Mouse (Mus musculus) stomach, postnatal 0 days (tissue): ENCODE data around the gene Lpar2. TPM values are rescaled to one million over a fixed set of nuclear protein-coding genes. Genes with fewer than 3 reads are reported as not detected.

ENCODE experiments used
- ATAC-seq: fragments of 200-750 bp; cut with Nextera tagmentation; 2 replicates; pipeline ENCODE4 v1.8.0; 2017; ENCODE audit not compliant: low FRiP score, low TSS enrichment
- DNase-seq: peaks from one replicate; pipeline ENCODE4 v3.0.0-alpha.2; 2016; ENCODE audit warnings: low spot score
- H3K27ac ChIP-seq: fragments of 300-500 bp; sonication (generic); replicated peaks from 2 replicates; pipeline ENCODE4 v1.5.1; 2014; ENCODE audit warnings: mild to moderate bottlenecking, control low read depth
- H3K27me3 ChIP-seq: fragments of 300-500 bp; sonication (generic); 2 replicates; pipeline ENCODE4 v1.6.1; 2014; ENCODE audit warnings: low read length; ENCODE audit not compliant: control insufficient read depth, insufficient read depth
- H3K36me3 ChIP-seq: fragments of 300-500 bp; sonication (generic); 2 replicates; pipeline ENCODE4 v1.6.1; 2014; ENCODE audit warnings: low read length, mixed read lengths; ENCODE audit not compliant: control insufficient read depth, insufficient read depth
- H3K4me1 ChIP-seq: fragments of 300-500 bp; sonication (generic); replicated peaks from 2 replicates; pipeline ENCODE4 v1.6.1; 2014; ENCODE audit warnings: antibody characterized with exemption; ENCODE audit not compliant: control insufficient read depth, insufficient read depth
- H3K4me2 ChIP-seq: fragments of 300-500 bp; sonication (generic); replicated peaks from 2 replicates; pipeline ENCODE4 v1.6.1; 2014; ENCODE audit warnings: low read depth, mild to moderate bottlenecking, control low read depth, moderate library complexity
- H3K4me3 ChIP-seq: fragments of 300-500 bp; sonication (generic); 2 replicates; pipeline ENCODE4 v1.5.1; 2014; ENCODE audit warnings: low read depth, low read length, control low read depth
- H3K9ac ChIP-seq: fragments of 300-500 bp; sonication (generic); 2 replicates; pipeline ENCODE4 v1.6.1; 2014; ENCODE audit warnings: mild to moderate bottlenecking, low read length, control low read depth, mixed read lengths
- H3K9me3 ChIP-seq: fragments of 300-500 bp; sonication (generic); 2 replicates; pipeline ENCODE4 v1.6.1; 2016; ENCODE audit warnings: low read length; ENCODE audit not compliant: control insufficient read depth
- CTCF ChIP-seq: IDR thresholded peaks from 2 replicates; pipeline ENCODE4 v1.5.1; 2016; ENCODE audit warnings: antibody characterized with exemption, low read depth, mild to moderate bottlenecking, moderate library complexity
- EP300 ChIP-seq: optimal IDR thresholded peaks from 2 replicates; pipeline ENCODE3; 2016; ENCODE audit warnings: antibody characterized with exemption
- WGBS: fragments of 180-500 bp; shearing (Covaris S2); extraction: QIAGEN DNeasy Blood & Tissue Kit; methylation state at CpG from one replicate; pipeline ENCODE4 v1.1.7; 2014; 5-methylcytosine and 5-hydroxymethylcytosine counted together
- polyA plus RNA-seq: library from polyadenylated mRNA; unstranded; fragments of >200 nt; fragmentation: Nextera tagmentation; extraction: Ambion mirVana; gene quantifications from 2 replicates; pipeline ENCODE4 v1.2.1, GENCODE M21; 2015

Gene Lpar2
- polyA plus RNA-seq, 1 experiment from 2014 or later = 0.24 TPM

DNA sequence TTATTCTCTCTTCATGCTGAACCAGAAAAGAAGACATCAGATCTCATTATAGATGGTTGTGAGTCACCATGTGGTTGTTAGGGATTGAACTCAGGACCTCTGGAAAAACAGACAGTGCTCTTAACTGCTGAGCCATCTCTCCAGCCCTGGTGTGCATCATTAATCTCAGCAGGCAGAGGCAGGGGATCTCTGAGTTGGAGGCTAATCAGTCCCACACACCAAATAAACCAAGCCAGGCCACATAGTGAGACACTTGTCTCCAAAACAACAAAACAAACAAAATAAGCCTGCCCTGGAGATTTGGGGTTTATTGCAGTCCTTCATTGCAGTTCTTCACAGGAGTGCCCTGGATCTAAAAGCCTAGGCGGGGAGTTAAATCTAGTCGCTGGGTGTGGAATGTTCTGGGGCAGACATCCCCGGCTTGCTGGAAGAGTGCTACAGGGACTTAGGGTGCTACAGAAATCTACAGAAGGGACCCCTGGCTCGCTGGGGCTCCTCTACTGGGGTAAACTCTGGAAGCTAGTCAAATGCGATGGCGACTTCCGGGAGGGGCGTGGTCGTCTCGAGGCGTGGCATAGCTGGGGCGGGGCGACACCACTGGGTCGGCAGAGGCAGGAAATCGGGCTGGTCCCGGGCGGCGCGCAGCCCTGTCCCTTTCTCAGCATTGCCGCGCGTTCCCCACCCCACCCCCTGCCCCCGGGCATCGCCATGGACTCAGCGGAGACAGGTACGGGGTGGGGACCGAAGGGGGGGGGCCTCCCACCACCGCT is 13.9 kb upstream of the Lpar2 start, which contains the start of gene Gmip:
Gmip (plus strand) TSS at position 586 of the 770 bp plus-strand sequence.
- Histone ChIP-seq H3K4me3 (peak within 1 kb of the TSS; percentile 62), H3K27ac (peak within 1 kb of the TSS; percentile 35; the same call in 1 of the 2 replicates), H3K36me3 (peaks cover 31% of the 10 kb centered on the region), H3K4me1 (no peaks in the 10 kb centered on the region), H3K9ac (peak within 1 kb of the TSS; percentile 75), H3K4me2 (peak within 1 kb of the TSS; percentile 96), H3K27me3 (no peaks in the 10 kb centered on the region), H3K9me3 (no peaks in the 10 kb centered on the region)
- TF ChIP-seq EP300 = no peak
- TF ChIP-seq CTCF = no peak
- DNase-seq (peak; percentile 91), ATAC-seq (peak; percentile 81)
- WGBS = 7% methylated on average over 27 of the region's 28 CpGs

DNA sequence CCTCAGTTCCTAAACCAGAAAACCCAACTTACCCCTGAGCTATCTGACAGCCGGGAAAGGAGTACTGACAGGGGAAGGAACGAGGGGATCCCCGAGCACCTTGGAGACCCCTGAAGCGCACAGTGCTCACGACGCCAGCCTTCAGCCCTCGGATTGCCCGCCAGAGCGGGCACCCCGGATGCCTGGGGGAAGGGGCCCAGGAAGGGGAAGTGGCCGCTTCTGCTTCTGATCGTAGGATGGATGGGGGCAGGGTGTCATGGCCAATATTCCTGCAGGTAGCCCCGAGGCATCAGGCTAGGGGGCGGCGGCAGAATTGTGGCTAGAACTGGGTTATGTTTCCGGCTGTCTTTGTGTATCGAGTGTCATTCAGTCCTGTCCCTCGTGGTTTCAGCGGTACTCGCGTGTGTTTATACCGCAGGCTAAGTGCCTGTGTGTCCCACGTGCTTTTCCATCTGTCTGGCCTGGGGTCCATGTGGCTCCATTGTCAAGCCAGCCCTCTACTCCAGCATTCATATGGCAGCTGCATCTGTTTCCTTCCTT is 13.3 kb upstream of the Lpar2 start:
- Histone ChIP-seq H3K27me3 (no peaks in the 10 kb centered on the region), H3K9ac (peak overlapping the region; percentile 75), H3K27ac (peak overlapping the region; percentile 8; the same call in 1 of the 2 replicates), H3K4me3 (peak overlapping the region; percentile 62), H3K4me2 (peak overlapping the region; percentile 96), H3K4me1 (no peaks in the 10 kb centered on the region), H3K9me3 (no peaks in the 10 kb centered on the region), H3K36me3 (peaks cover 28% of the 10 kb centered on the region)
- 1% methylated on average over 23 of the region's 23 CpGs for WGBS
- DNase-seq = peak; percentile 43
- TF ChIP-seq CTCF = no peak
- TF ChIP-seq EP300 = no peak
- ATAC-seq = peak; percentile 30

DNA sequence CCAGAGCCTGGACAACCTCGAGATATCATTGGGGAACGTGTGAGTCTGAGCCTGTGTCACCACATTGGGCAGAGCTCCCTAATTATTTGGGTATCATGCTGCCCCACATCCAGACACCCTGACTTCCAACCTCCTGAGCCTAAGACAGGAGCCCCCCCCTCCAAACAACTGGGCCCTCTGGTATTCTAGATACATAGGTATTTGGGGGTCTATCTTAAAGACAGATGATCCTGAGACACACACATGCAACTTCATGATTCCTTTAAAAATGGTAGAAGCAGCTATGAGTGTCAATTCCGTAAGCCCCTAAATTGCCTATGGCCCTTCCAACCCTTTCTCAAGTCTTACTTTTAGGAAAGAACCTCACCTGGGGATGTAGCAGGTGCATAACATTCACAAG is 12.4 kb upstream of the Lpar2 start:
- H3K4me3 ChIP-seq = no peak overlapping the region
- no peak overlapping the region for H3K9ac ChIP-seq
- no peak overlapping the region for H3K4me2 ChIP-seq
- WGBS = 59% methylated on average over 3 of the region's 3 CpGs
- H3K4me1 ChIP-seq = no peaks in the 10 kb centered on the region
- H3K36me3 ChIP-seq = peaks cover 26% of the 10 kb centered on the region
- no peaks in the 10 kb centered on the region for H3K27me3 ChIP-seq
- no peak overlapping the region for H3K27ac ChIP-seq
- ATAC-seq = no peak
- no peaks in the 10 kb centered on the region for H3K9me3 ChIP-seq
- no peak for TF ChIP-seq CTCF
- TF ChIP-seq EP300 = no peak
- no peak for DNase-seq

DNA sequence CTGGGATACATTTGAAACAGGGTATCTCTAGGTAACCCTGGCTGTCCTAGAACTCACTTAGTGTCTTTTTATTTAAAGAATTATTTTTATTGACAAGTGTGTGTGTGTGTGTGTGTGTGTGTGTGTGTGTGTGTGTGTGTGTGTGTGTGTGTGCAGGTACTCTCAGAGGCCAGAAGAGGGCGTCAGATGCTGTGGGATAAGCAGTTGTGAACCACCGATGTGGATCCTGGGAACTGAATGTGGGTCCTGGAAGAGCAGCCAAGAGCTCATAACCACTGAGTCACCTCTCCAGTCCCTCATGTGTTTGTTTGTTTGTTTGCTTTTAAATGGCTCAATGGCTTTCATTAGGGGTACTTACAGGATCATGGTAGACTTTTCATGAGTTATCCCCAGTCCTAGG is 7.3 kb upstream of the Lpar2 start:
- Histone ChIP-seq H3K4me1 (no peaks in the 10 kb centered on the region), H3K9ac (no peak overlapping the region), H3K4me2 (no peak overlapping the region), H3K4me3 (no peak overlapping the region), H3K27me3 (no peaks in the 10 kb centered on the region), H3K27ac (no peak overlapping the region), H3K9me3 (no peaks in the 10 kb centered on the region), H3K36me3 (peaks cover 5% of the 10 kb centered on the region)
- 92% methylated on average over 2 of the region's 2 CpGs for WGBS
- TF ChIP-seq CTCF = no peak
- DNase-seq = no peak
- no peak for ATAC-seq

DNA sequence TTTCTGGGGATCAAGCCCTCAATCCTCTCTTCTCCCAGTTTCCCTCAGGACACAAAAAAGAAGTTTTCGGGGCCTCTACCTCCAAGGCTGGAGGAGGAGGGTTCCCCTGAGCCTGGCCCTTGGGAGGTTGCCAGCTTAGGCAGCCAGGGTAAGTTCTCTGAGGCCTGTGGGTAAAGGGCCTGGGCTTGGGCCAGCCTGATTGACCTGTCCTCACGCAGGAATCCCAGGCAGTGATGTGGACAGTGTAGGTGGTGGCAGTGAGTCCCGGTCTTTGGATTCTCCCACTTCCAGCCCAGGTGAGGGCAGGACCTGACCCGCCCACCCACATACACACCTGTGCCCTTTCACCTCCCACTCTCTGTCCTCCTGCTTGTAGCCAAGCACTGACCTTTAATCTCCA is 6.8 kb upstream of the Lpar2 start:
- H3K4me1 ChIP-seq = no peaks in the 10 kb centered on the region
- H3K9me3 ChIP-seq = no peaks in the 10 kb centered on the region
- no peak for TF ChIP-seq CTCF
- no peak for TF ChIP-seq EP300
- 92% methylated on average over 4 of the region's 4 CpGs for WGBS
- no peaks in the 10 kb centered on the region for H3K27me3 ChIP-seq
- no peak overlapping the region for H3K9ac ChIP-seq
- no peak for ATAC-seq
- no peak overlapping the region for H3K4me3 ChIP-seq
- H3K4me2 ChIP-seq = no peak overlapping the region
- H3K36me3 ChIP-seq = peaks cover 5% of the 10 kb centered on the region
- H3K27ac ChIP-seq = no peak overlapping the region
- DNase-seq = no peak

DNA sequence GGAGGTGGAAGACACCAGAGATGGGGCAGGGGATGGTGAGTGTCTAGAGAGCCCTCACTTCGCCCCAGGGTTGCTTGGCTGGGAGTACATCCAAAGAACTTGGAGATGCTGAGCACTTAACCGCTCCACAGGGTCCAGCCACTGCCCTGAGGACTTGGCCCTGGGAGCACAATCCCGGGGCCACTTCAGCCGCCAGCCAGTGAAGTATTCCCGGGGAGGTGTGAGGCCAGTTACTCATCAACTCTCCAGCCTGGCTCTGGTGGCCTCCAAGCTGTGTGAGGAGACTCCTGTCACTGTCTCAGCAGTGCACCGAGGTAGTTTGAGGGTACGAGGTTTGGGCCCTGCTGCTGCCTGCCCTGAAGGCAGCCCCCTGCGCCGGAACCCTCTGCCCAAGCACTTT is 1.8 kb upstream of the Lpar2 start:
- Histone ChIP-seq H3K4me2 (no peak overlapping the region), H3K4me3 (no peak overlapping the region), H3K27me3 (no peaks in the 10 kb centered on the region), H3K9me3 (no peaks in the 10 kb centered on the region), H3K36me3 (peaks cover 3% of the 10 kb centered on the region; the same call in 1 of the 2 replicates), H3K4me1 (no peaks in the 10 kb centered on the region), H3K27ac (no peak overlapping the region), H3K9ac (no peak overlapping the region)
- TF ChIP-seq EP300 = no peak
- no peak for TF ChIP-seq CTCF
- no peak for DNase-seq
- ATAC-seq = no peak
- 81% methylated on average over 9 of the region's 9 CpGs for WGBS
